Comparison of ENCODE assay signal across 15 mouse cellular contexts in genomic region chr11:24087069-24087468, GRCm38 (mm10). TPM values are rescaled to one million over a fixed set of nuclear protein-coding genes. Genes with fewer than 3 reads are reported as not detected.
DNase-seq lines count a peak whose midpoint lies in the region; ATAC-seq lines count a peak whose summit lies in the region.
"Had no signal": no experiment of that assay in that cellular context is flagged by ENCODE, and none has a peak within 500 bp of the region (broad histone marks: within the 10 kb centered on the region; RNA-seq: fewer than 3 reads in every experiment).

No protein-coding gene starts in this region.

- ATAC-seq in hindbrain, embryonic 14.5 days (ENCODE audit: low FRiP score), result no peak
- ATAC-seq in hindbrain, embryonic 11.5 days (ENCODE audit: low FRiP score), result no peak
- ATAC-seq in common myeloid progenitor, adult 5-6 weeks (replicated peaks; ENCODE audit: low read depth, poor library complexity, severe bottlenecking), result peak; percentile 39
- peak; percentile 24; the same call in 1 of the 2 replicates for ATAC-seq in intestine, embryonic 16.5 days
- no peak for ATAC-seq in neural tube, embryonic 15.5 days (ENCODE audit: low FRiP score)
- ATAC-seq: Patski had no signal

- peak overlapping the region; percentile 98 for H3K9ac ChIP-seq in hindbrain, embryonic 14.5 days
- H3K9ac ChIP-seq in hindbrain, embryonic 11.5 days (ENCODE audit: low read depth, low read length), result no peak overlapping the region
- H3K9ac ChIP-seq in intestine, embryonic 16.5 days (ENCODE audit: low read depth, low read length), result no peak overlapping the region
- H3K9ac ChIP-seq in neural tube, embryonic 15.5 days (replicated peaks), result peak overlapping the region; percentile 27; the same call in 1 of the 2 replicates

- WGBS in hindbrain, embryonic 14.5 days, result 62% methylated on average over 4 of the region's 4 CpGs
- WGBS in hindbrain, embryonic 11.5 days, result 82% methylated on average over 4 of the region's 4 CpGs
- WGBS in intestine, embryonic 16.5 days, result 53% methylated on average over 4 of the region's 4 CpGs
- 60% methylated on average over 4 of the region's 4 CpGs for WGBS in neural tube, embryonic 15.5 days

- no peaks in the 10 kb centered on the region for H3K9me3 ChIP-seq in hindbrain, embryonic 14.5 days (ENCODE audit: control insufficient read depth, low read length)
- H3K9me3 ChIP-seq in hindbrain, embryonic 11.5 days (ENCODE audit: control insufficient read depth, low read length), result no peaks in the 10 kb centered on the region
- H3K9me3 ChIP-seq in intestine, embryonic 16.5 days (ENCODE audit: control insufficient read depth, low read length), result no peaks in the 10 kb centered on the region
- H3K9me3 ChIP-seq in neural tube, embryonic 15.5 days (replicated peaks), result no peaks in the 10 kb centered on the region

- peak overlapping the region; percentile 99 for H3K27ac ChIP-seq in hindbrain, embryonic 14.5 days
- no peak overlapping the region for H3K27ac ChIP-seq in hindbrain, embryonic 11.5 days (ENCODE audit: low read depth, low read length)
- peak overlapping the region; percentile 27; the same call in 1 of the 2 replicates for H3K27ac ChIP-seq in intestine, embryonic 16.5 days (ENCODE audit: low read length)
- H3K27ac ChIP-seq in neural tube, embryonic 15.5 days (replicated peaks), result peak overlapping the region; percentile 77

- H3K4me2 ChIP-seq in hindbrain, embryonic 14.5 days (replicated peaks), result peak overlapping the region; percentile 100
- no peak overlapping the region for H3K4me2 ChIP-seq in hindbrain, embryonic 11.5 days (replicated peaks; ENCODE audit: low read depth, low read length)
- H3K4me2 ChIP-seq in intestine, embryonic 16.5 days (ENCODE audit: low read depth, low read length), result no peak overlapping the region
- H3K4me2 ChIP-seq in neural tube, embryonic 15.5 days, result peak overlapping the region; percentile 51

- H3K27me3 ChIP-seq in hindbrain, embryonic 14.5 days (ENCODE audit: control insufficient read depth, insufficient read depth, low read length), result no peaks in the 10 kb centered on the region
- H3K27me3 ChIP-seq in hindbrain, embryonic 11.5 days (ENCODE audit: control insufficient read depth, insufficient read depth, low read length), result no peaks in the 10 kb centered on the region
- H3K27me3 ChIP-seq in intestine, embryonic 16.5 days (replicated peaks; ENCODE audit: control insufficient read depth, insufficient read depth, low read length), result no peaks in the 10 kb centered on the region
- no peaks in the 10 kb centered on the region for H3K27me3 ChIP-seq in neural tube, embryonic 15.5 days (replicated peaks)

- H3K4me1 ChIP-seq in hindbrain, embryonic 14.5 days (replicated peaks; ENCODE audit: control insufficient read depth, insufficient read depth, low read length), result peaks cover 78% of the 10 kb centered on the region
- H3K4me1 ChIP-seq in hindbrain, embryonic 11.5 days (replicated peaks; ENCODE audit: control insufficient read depth, insufficient read depth, low read length), result peaks cover 2% of the 10 kb centered on the region; the same call in 1 of the 2 replicates
- peaks cover 13% of the 10 kb centered on the region for H3K4me1 ChIP-seq in intestine, embryonic 16.5 days (ENCODE audit: control insufficient read depth, insufficient read depth, low read length)
- H3K4me1 ChIP-seq in neural tube, embryonic 15.5 days, result peaks cover 67% of the 10 kb centered on the region

- H3K36me3 ChIP-seq in hindbrain, embryonic 14.5 days (replicated peaks; ENCODE audit: control insufficient read depth, insufficient read depth), result peaks cover 49% of the 10 kb centered on the region
- H3K36me3 ChIP-seq in hindbrain, embryonic 11.5 days (ENCODE audit: control insufficient read depth, insufficient read depth, low read length), result peaks cover 5% of the 10 kb centered on the region; the same call in 1 of the 2 replicates
- H3K36me3 ChIP-seq in intestine, embryonic 16.5 days (ENCODE audit: control insufficient read depth, insufficient read depth, low read length), result no peaks in the 10 kb centered on the region
- peaks cover 6% of the 10 kb centered on the region; the same call in 1 of the 2 replicates for H3K36me3 ChIP-seq in neural tube, embryonic 15.5 days

- no peak for DNase-seq in hindbrain, embryonic 14.5 days (ENCODE audit: low spot score)
- DNase-seq in hindbrain, embryonic 11.5 days (ENCODE audit: low spot score), result no peak
- no peak for DNase-seq in cerebellum, adult 9-10 months
- DNase-seq in spleen, adult 12 weeks (ENCODE audit: low spot score), result no peak
- DNase-seq in cerebellum, postnatal 14 days, result no peak
- DNase-seq: adrenal gland, postnatal 10 days; cerebellum, adult 11-12 months had no signal

- H3K4me3 ChIP-seq in hindbrain, embryonic 14.5 days (replicated peaks; ENCODE audit: low read length), result peak overlapping the region; percentile 27; the same call in 1 of the 2 replicates
- H3K4me3 ChIP-seq in hindbrain, embryonic 11.5 days (ENCODE audit: low read depth, low read length), result no peak overlapping the region
- no peak overlapping the region for H3K4me3 ChIP-seq in intestine, embryonic 16.5 days (ENCODE audit: low read length)
- H3K4me3 ChIP-seq in neural tube, embryonic 15.5 days (replicated peaks), result 0 out of 2 replicates have a peak overlapping the region, but pooled peaks have one; percentile 8

RNA-seq across cellular contexts. Expression of gene Bcl11a, which starts 9.2 kb away (rescaled TPM):
- 106 and 117 TPM in 2 replicates for polyA plus RNA-seq in hindbrain, embryonic 14.5 days (2014; fragmentation: Nextera tagmentation; extraction: Ambion mirVana)
- 66.6 and 71.7 TPM in 2 replicates for polyA plus RNA-seq in hindbrain, embryonic 11.5 days (2014; fragmentation: Nextera tagmentation; extraction: Ambion mirVana)
- 66.2 and 92.3 TPM in 2 replicates for total RNA-seq in common myeloid progenitor, adult 5-6 weeks (2017)
- polyA plus RNA-seq in intestine, embryonic 16.5 days (2015; fragmentation: Nextera tagmentation; extraction: Ambion mirVana), result 13.1 and 14.8 TPM in 2 replicates
- 85.1 and 102 TPM in 2 replicates for polyA plus RNA-seq in neural tube, embryonic 15.5 days (2015; fragmentation: Nextera tagmentation; extraction: Ambion mirVana)
- polyA plus RNA-seq: Patski had no signal

RNA-seq across cellular contexts. Expression of gene A830031A19Rik, which starts 12.2 kb away (rescaled TPM):
- polyA plus RNA-seq in hindbrain, embryonic 14.5 days (2014; fragmentation: Nextera tagmentation; extraction: Ambion mirVana), result not detected in 2 replicates
- not detected in 2 replicates for polyA plus RNA-seq in hindbrain, embryonic 11.5 days (2014; fragmentation: Nextera tagmentation; extraction: Ambion mirVana)
- not detected in 2 replicates for total RNA-seq in common myeloid progenitor, adult 5-6 weeks (2017)
- not detected in 2 replicates for polyA plus RNA-seq in intestine, embryonic 16.5 days (2015; fragmentation: Nextera tagmentation; extraction: Ambion mirVana)
- polyA plus RNA-seq in neural tube, embryonic 15.5 days (2015; fragmentation: Nextera tagmentation; extraction: Ambion mirVana), result not detected in 2 replicates
- total RNA-seq: adrenal gland, postnatal 10 days; heart, postnatal 25 days had no signal
- polyA plus RNA-seq: gonadal fat pad, adult 2 months; limb, embryonic 11.5 days; lung, embryonic 16.5 days; Patski had no signal

Comparison
In these comparisons a context has a peak if more than half of its experiments do, and no peak if none do; other contexts are left out.
1. H3K4me2 ChIP-seq: peak in hindbrain, embryonic 14.5 days (single experiment) and neural tube, embryonic 15.5 days (single experiment); none in hindbrain, embryonic 11.5 days (single experiment) and intestine, embryonic 16.5 days (single experiment).
2. H3K4me3 ChIP-seq: peak in hindbrain, embryonic 14.5 days (single experiment) and neural tube, embryonic 15.5 days (single experiment); none in hindbrain, embryonic 11.5 days (single experiment) and intestine, embryonic 16.5 days (single experiment).
3. H3K9ac ChIP-seq: peak in hindbrain, embryonic 14.5 days (single experiment) and neural tube, embryonic 15.5 days (single experiment); none in hindbrain, embryonic 11.5 days (single experiment) and intestine, embryonic 16.5 days (single experiment).
4. ATAC-seq: peak in common myeloid progenitor, adult 5-6 weeks (single experiment) and intestine, embryonic 16.5 days (single experiment); none in hindbrain, embryonic 14.5 days (single experiment), hindbrain, embryonic 11.5 days (single experiment) and neural tube, embryonic 15.5 days (single experiment).